Mouse (Mus musculus): ENCODE data around the gene Polr2g. TPM values are rescaled to one million over a fixed set of nuclear protein-coding genes. Genes with fewer than 3 reads are reported as not detected.

The Polr2g gene
- polyA plus RNA-seq, 1 experiment from 2014 or later, result 105 TPM

GRCm38 (mm10) chr19:8786008-8786781 lies 12.2 kb downstream of the Polr2g start, which contains the start of gene Taf6l:
Taf6l (minus strand) TSS chr19:8786417.
- Histone ChIP-seq H3K9me3 (replicated peaks) (no peaks in the 10 kb centered on the region), H3K9ac (peak within 1 kb of the TSS; percentile 87), H3K4me1 (replicated peaks) (peaks cover 22% of the 10 kb centered on the region), H3K36me3 (peaks cover 31% of the 10 kb centered on the region), H3K4me3 (replicated peaks) (peak within 1 kb of the TSS; percentile 79), H3K27ac (peak within 1 kb of the TSS; percentile 87), H3K27me3 (no peaks in the 10 kb centered on the region), H3K4me2 (peak within 1 kb of the TSS; percentile 89)
- ATAC-seq (ENCODE audit: low read depth), result peak; percentile 99
- 1% methylated on average over 32 of the region's 32 CpGs for WGBS (ENCODE audit: insufficient replicate concordance)
- peak; percentile 94 for DNase-seq

- Histone ChIP-seq H3K4me1 (replicated peaks) (peaks cover 57% of the 10 kb centered on the region), H3K9me3 (replicated peaks) (no peaks in the 10 kb centered on the region), H3K36me3 (peaks cover 53% of the 10 kb centered on the region), H3K4me3 (replicated peaks) (peak overlapping the region; percentile 87), H3K27me3 (no peaks in the 10 kb centered on the region), H3K27ac (peak overlapping the region; percentile 99), H3K4me2 (peak overlapping the region; percentile 99), H3K9ac (peak overlapping the region; percentile 98)
- DNase-seq, result no peak
- no peak for ATAC-seq (ENCODE audit: low read depth)
- 8% methylated on average over 20 of the region's 20 CpGs for WGBS (ENCODE audit: insufficient replicate concordance)
Observed at GRCm38 (mm10) chr19:8774951-8775421, 23.4 kb downstream of the Polr2g start.

GRCm38 (mm10) chr19:8774086-8774835 lies 24.1 kb downstream of the Polr2g start, which contains the start of gene Tmem179b:
Tmem179b (minus strand) TSS chr19:8774467.
- Histone ChIP-seq H3K4me3 (replicated peaks) (peak within 1 kb of the TSS; percentile 87), H3K27me3 (no peaks in the 10 kb centered on the region), H3K27ac (peak within 1 kb of the TSS; percentile 99), H3K9me3 (replicated peaks) (no peaks in the 10 kb centered on the region), H3K36me3 (peaks cover 55% of the 10 kb centered on the region), H3K4me2 (peak within 1 kb of the TSS; percentile 99), H3K9ac (peak within 1 kb of the TSS; percentile 98), H3K4me1 (replicated peaks) (peaks cover 57% of the 10 kb centered on the region)
- ATAC-seq (ENCODE audit: low read depth) (peak; percentile 85), DNase-seq (peak; percentile 93)
- WGBS (ENCODE audit: insufficient replicate concordance), result under 1% methylated on average over 68 of the region's 68 CpGs

GRCm38 (mm10) chr19:8773409-8773808 lies 25.0 kb downstream of the Polr2g start:
- no peak for ATAC-seq (ENCODE audit: low read depth)
- H3K36me3 ChIP-seq, result peaks cover 57% of the 10 kb centered on the region
- 15% methylated on average over 6 of the region's 6 CpGs for WGBS (ENCODE audit: insufficient replicate concordance)

GRCm38 (mm10) chr19:8772996-8773395 lies 25.4 kb downstream of the Polr2g start:
- peak; percentile 65 for ATAC-seq (ENCODE audit: low read depth)
- H3K27me3 ChIP-seq, result no peaks in the 10 kb centered on the region
- peak overlapping the region; percentile 98 for H3K9ac ChIP-seq
- H3K4me1 ChIP-seq (replicated peaks), result peaks cover 57% of the 10 kb centered on the region
- peak overlapping the region; percentile 99 for H3K27ac ChIP-seq
- H3K9me3 ChIP-seq (replicated peaks), result no peaks in the 10 kb centered on the region
- WGBS (ENCODE audit: insufficient replicate concordance), result 19% methylated on average over 5 of the region's 5 CpGs
- H3K36me3 ChIP-seq, result peaks cover 57% of the 10 kb centered on the region
- H3K4me2 ChIP-seq, result peak overlapping the region; percentile 99
- DNase-seq, result peak; percentile 53
- H3K4me3 ChIP-seq (replicated peaks), result peak overlapping the region; percentile 87

More at GRCm38 (mm10) chr19:8773409-8773808, 25.0 kb downstream of the Polr2g start:
- Histone ChIP-seq H3K4me3 (replicated peaks) (peak overlapping the region; percentile 87), H3K9ac (peak overlapping the region; percentile 98), H3K4me2 (peak overlapping the region; percentile 99), H3K27me3 (no peaks in the 10 kb centered on the region), H3K9me3 (replicated peaks) (no peaks in the 10 kb centered on the region), H3K27ac (peak overlapping the region; percentile 99), H3K4me1 (replicated peaks) (peaks cover 57% of the 10 kb centered on the region)
- no peak for DNase-seq

GRCm38 (mm10) chr19:8770567-8771270 lies 27.7 kb downstream of the Polr2g start, which contains the start of gene Tmem223:
Tmem223 (plus strand) TSS chr19:8770996.
- peaks cover 75% of the 10 kb centered on the region for H3K36me3 ChIP-seq
- H3K27me3 ChIP-seq, result no peaks in the 10 kb centered on the region
- H3K4me2 ChIP-seq, result peak within 1 kb of the TSS; percentile 99
- no peak for ATAC-seq (ENCODE audit: low read depth)
- peaks cover 46% of the 10 kb centered on the region for H3K4me1 ChIP-seq (replicated peaks)
- peak; percentile 61 for DNase-seq
- peak within 1 kb of the TSS; percentile 85 for H3K4me3 ChIP-seq (replicated peaks)
- peak within 1 kb of the TSS; percentile 99 for H3K27ac ChIP-seq
- 0 out of 2 replicates have a peak, but pooled peaks cover 1% of the 10 kb centered on the region for H3K9me3 ChIP-seq (replicated peaks)
- 14% methylated on average over 29 of the region's 29 CpGs for WGBS (ENCODE audit: insufficient replicate concordance)
- peak within 1 kb of the TSS; percentile 93 for H3K9ac ChIP-seq

GRCm38 (mm10) chr19:8765562-8765961 lies 32.8 kb downstream of the Polr2g start:
- H3K27me3 ChIP-seq, result no peaks in the 10 kb centered on the region
- WGBS (ENCODE audit: insufficient replicate concordance), result 89% methylated on average over 9 of the region's 9 CpGs
- no peak overlapping the region for H3K4me3 ChIP-seq (replicated peaks)
- H3K36me3 ChIP-seq, result peaks cover 95% of the 10 kb centered on the region
- no peak for ATAC-seq (ENCODE audit: low read depth)
- DNase-seq, result no peak
- peaks cover 9% of the 10 kb centered on the region for H3K4me1 ChIP-seq (replicated peaks)
- H3K9ac ChIP-seq, result no peak overlapping the region
- H3K4me2 ChIP-seq, result no peak overlapping the region
- H3K9me3 ChIP-seq (replicated peaks), result 0 out of 2 replicates have a peak, but pooled peaks cover 4% of the 10 kb centered on the region
- H3K27ac ChIP-seq, result no peak overlapping the region

GRCm38 (mm10) chr19:8763276-8763675 lies 35.1 kb downstream of the Polr2g start:
- WGBS (ENCODE audit: insufficient replicate concordance), result 74% methylated on average over 4 of the region's 4 CpGs
- no peak overlapping the region for H3K9ac ChIP-seq
- H3K4me1 ChIP-seq (replicated peaks), result peaks cover 18% of the 10 kb centered on the region
- H3K27me3 ChIP-seq, result no peaks in the 10 kb centered on the region
- H3K36me3 ChIP-seq, result peaks cover 80% of the 10 kb centered on the region
- ATAC-seq (ENCODE audit: low read depth) (no peak), DNase-seq (no peak)
- H3K9me3 ChIP-seq (replicated peaks), result 0 out of 2 replicates have a peak, but pooled peaks cover 4% of the 10 kb centered on the region
- H3K4me2 ChIP-seq, result no peak overlapping the region
- no peak overlapping the region; the same call in 1 of the 2 replicates for H3K27ac ChIP-seq
- H3K4me3 ChIP-seq (replicated peaks), result no peak overlapping the region

GRCm38 (mm10) chr19:8760757-8761156 lies 37.6 kb downstream of the Polr2g start:
- WGBS (ENCODE audit: insufficient replicate concordance), result 71% methylated on average over 2 of the region's 2 CpGs
- H3K36me3 ChIP-seq, result peaks cover 56% of the 10 kb centered on the region
- 0 out of 2 replicates have a peak, but pooled peaks cover 3% of the 10 kb centered on the region for H3K9me3 ChIP-seq (replicated peaks)
- no peak overlapping the region for H3K9ac ChIP-seq
- H3K4me1 ChIP-seq (replicated peaks), result peaks cover 30% of the 10 kb centered on the region
- no peak overlapping the region for H3K4me3 ChIP-seq (replicated peaks)
- no peaks in the 10 kb centered on the region for H3K27me3 ChIP-seq
- no peak overlapping the region for H3K27ac ChIP-seq
- H3K4me2 ChIP-seq, result no peak overlapping the region
- DNase-seq (no peak), ATAC-seq (ENCODE audit: low read depth) (no peak)

- H3K27ac ChIP-seq, result peak overlapping the region; percentile 51; the same call in 1 of the 2 replicates
- H3K27me3 ChIP-seq, result no peaks in the 10 kb centered on the region
- WGBS (ENCODE audit: insufficient replicate concordance), result 31% methylated on average over 2 of the region's 2 CpGs
- peak overlapping the region; percentile 96 for H3K4me3 ChIP-seq (replicated peaks)
- peaks cover 40% of the 10 kb centered on the region for H3K4me1 ChIP-seq (replicated peaks)
- peak overlapping the region; percentile 76 for H3K4me2 ChIP-seq
- no peaks in the 10 kb centered on the region for H3K9me3 ChIP-seq (replicated peaks)
- peaks cover 54% of the 10 kb centered on the region for H3K36me3 ChIP-seq
- DNase-seq (no peak), ATAC-seq (ENCODE audit: low read depth) (no peak)
- H3K9ac ChIP-seq, result peak overlapping the region; percentile 98
Observed at GRCm38 (mm10) chr19:8758899-8759298, 39.5 kb downstream of the Polr2g start.

Data from liver, embryonic 13.5 days (tissue).